Mouse (Mus musculus): ENCODE results near the gene Bri3bp. TPM values are rescaled to one million over a fixed set of nuclear protein-coding genes. Genes with fewer than 3 reads are reported as not detected.

Bri3bp gene
- polyA plus RNA-seq, 1 experiment = 30.2 TPM

GRCm38 (mm10) chr5:125467261-125467660 is 25.9 kb downstream of the Bri3bp start:
- H3K4me3 ChIP-seq (ENCODE audit: insufficient read depth, low read length) = no peak overlapping the region
- H3K27ac ChIP-seq (ENCODE audit: insufficient read depth, low read length) = no peak overlapping the region
- H3K4me1 ChIP-seq (ENCODE audit: control insufficient read depth, insufficient read depth, low read length) = no peaks in the 10 kb centered on the region
- TF ChIP-seq CTCF (IDR thresholded peaks at IDR 0.05; ENCODE audit: borderline replicate concordance, insufficient read depth, low read length) (no peak), POLR2A (IDR thresholded peaks at IDR 0.05; ENCODE audit: low read depth, low read length) (no peak)

- TF ChIP-seq POLR2A (IDR thresholded peaks at IDR 0.05; ENCODE audit: low read depth, low read length) (no peak), CTCF (IDR thresholded peaks at IDR 0.05; ENCODE audit: borderline replicate concordance, insufficient read depth, low read length) (no peak)
- Histone ChIP-seq H3K27ac (ENCODE audit: insufficient read depth, low read length) (no peak overlapping the region), H3K4me3 (ENCODE audit: insufficient read depth, low read length) (no peak overlapping the region)
Measured at GRCm38 (mm10) chr5:125470713-125471112, 29.3 kb downstream of the Bri3bp start.

DNA sequence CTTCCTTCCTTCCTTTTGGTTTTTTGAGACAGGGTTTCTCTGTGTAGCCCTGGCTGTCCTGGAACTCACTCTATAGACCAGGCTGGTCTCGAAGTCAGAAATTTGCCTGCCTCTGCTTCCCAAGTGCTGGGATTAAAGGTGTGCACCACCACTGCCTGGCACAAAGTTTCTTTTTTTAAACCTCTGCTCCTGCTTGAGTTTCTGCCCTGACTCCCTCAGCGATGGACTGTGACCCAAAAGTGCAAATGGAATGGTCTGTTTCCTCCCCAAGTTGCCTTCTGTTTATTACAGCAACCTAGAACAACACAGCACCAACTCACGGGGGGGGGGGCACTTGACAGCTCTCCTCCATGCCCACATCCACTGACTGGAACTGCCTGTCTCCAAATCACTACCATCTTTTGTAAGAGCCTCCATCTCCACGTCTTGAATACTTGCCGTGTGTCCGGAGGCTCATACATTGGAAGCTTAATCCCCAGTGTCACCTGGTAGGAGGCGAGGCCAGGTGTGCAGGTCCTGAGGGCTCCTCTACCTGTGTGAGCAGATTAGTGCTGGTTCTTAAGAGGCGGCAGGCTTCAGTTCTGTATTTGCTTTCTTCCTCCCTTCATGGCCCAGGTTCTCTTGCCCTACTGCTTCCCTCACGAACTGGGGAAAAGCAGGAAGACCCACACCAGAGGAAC is 31.6 kb downstream of the Bri3bp start:
- Histone ChIP-seq H3K4me1 (ENCODE audit: control insufficient read depth, insufficient read depth, low read length) (peaks cover 3% of the 10 kb centered on the region; the same call in 1 of the 2 replicates), H3K4me3 (ENCODE audit: insufficient read depth, low read length) (no peak overlapping the region), H3K27ac (ENCODE audit: insufficient read depth, low read length) (no peak overlapping the region)
- no peak for TF ChIP-seq CTCF (IDR thresholded peaks at IDR 0.05; ENCODE audit: borderline replicate concordance, insufficient read depth, low read length)
- no peak for TF ChIP-seq POLR2A (IDR thresholded peaks at IDR 0.05; ENCODE audit: low read depth, low read length)

More at GRCm38 (mm10) chr5:125470713-125471112, 29.3 kb downstream of the Bri3bp start:
- H3K4me1 ChIP-seq (ENCODE audit: control insufficient read depth, insufficient read depth, low read length) = no peaks in the 10 kb centered on the region

- Histone ChIP-seq H3K4me1 (ENCODE audit: control insufficient read depth, insufficient read depth, low read length) (peaks cover 7% of the 10 kb centered on the region), H3K27ac (ENCODE audit: insufficient read depth, low read length) (no peak overlapping the region), H3K4me3 (ENCODE audit: insufficient read depth, low read length) (peak overlapping the region; percentile 37)
- TF ChIP-seq POLR2A (IDR thresholded peaks at IDR 0.05; ENCODE audit: low read depth, low read length) (no peak), CTCF (IDR thresholded peaks at IDR 0.05; ENCODE audit: borderline replicate concordance, insufficient read depth, low read length) (no peak)
Measured at GRCm38 (mm10) chr5:125475030-125475429, 33.7 kb downstream of the Bri3bp start.

GRCm38 (mm10) chr5:125475601-125476285 is 34.4 kb downstream of the Bri3bp start, which contains the start of gene Aacs:
Gene Aacs, plus strand, starts transcription at chr5:125475814.
- Histone ChIP-seq H3K4me1 (ENCODE audit: control insufficient read depth, insufficient read depth, low read length) (peaks cover 7% of the 10 kb centered on the region), H3K27ac (ENCODE audit: insufficient read depth, low read length) (peak within 1 kb of the TSS; percentile 76), H3K4me3 (ENCODE audit: insufficient read depth, low read length) (peak within 1 kb of the TSS; percentile 81)
- TF ChIP-seq CTCF (IDR thresholded peaks at IDR 0.05; ENCODE audit: borderline replicate concordance, insufficient read depth, low read length) (no peak), POLR2A (IDR thresholded peaks at IDR 0.05; ENCODE audit: low read depth, low read length) (peak; percentile 99)

DNA sequence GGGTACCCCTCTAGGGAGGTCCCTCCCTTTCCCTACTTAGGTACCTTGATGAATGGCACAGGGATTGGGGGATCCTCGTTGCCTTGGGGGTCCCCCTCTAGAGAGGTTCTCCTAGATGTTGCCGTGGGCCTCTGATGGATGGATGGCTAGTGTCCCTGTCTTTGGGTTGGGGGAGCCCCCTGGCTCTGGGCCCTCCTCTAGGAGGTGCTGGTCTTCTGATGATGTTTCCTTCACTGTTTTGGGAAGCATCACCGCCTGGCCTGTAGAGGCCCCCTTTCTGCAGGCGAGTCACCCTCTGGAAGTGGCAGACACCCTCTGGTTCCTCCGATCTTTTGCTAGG is 34.9 kb downstream of the Bri3bp start:
- H3K27ac ChIP-seq (ENCODE audit: insufficient read depth, low read length) = peak overlapping the region; percentile 76
- H3K4me1 ChIP-seq (ENCODE audit: control insufficient read depth, insufficient read depth, low read length) = peaks cover 7% of the 10 kb centered on the region
- H3K4me3 ChIP-seq (ENCODE audit: insufficient read depth, low read length) = peak overlapping the region; percentile 81
- TF ChIP-seq POLR2A (IDR thresholded peaks at IDR 0.05; ENCODE audit: low read depth, low read length) = no peak
- TF ChIP-seq CTCF (IDR thresholded peaks at IDR 0.05; ENCODE audit: borderline replicate concordance, insufficient read depth, low read length) = no peak

- peak overlapping the region; percentile 81 for H3K4me3 ChIP-seq (ENCODE audit: insufficient read depth, low read length)
- TF ChIP-seq CTCF (IDR thresholded peaks at IDR 0.05; ENCODE audit: borderline replicate concordance, insufficient read depth, low read length) (no peak), POLR2A (IDR thresholded peaks at IDR 0.05; ENCODE audit: low read depth, low read length) (no peak)
- no peak overlapping the region; the same call in 1 of the 2 replicates for H3K27ac ChIP-seq (ENCODE audit: insufficient read depth, low read length)
- peaks cover 7% of the 10 kb centered on the region for H3K4me1 ChIP-seq (ENCODE audit: control insufficient read depth, insufficient read depth, low read length)
Measured at GRCm38 (mm10) chr5:125476799-125477198, 35.4 kb downstream of the Bri3bp start.

GRCm38 (mm10) chr5:125477533-125477932 is 36.2 kb downstream of the Bri3bp start:
- peaks cover 7% of the 10 kb centered on the region for H3K4me1 ChIP-seq (ENCODE audit: control insufficient read depth, insufficient read depth, low read length)
- H3K4me3 ChIP-seq (ENCODE audit: insufficient read depth, low read length) = peak overlapping the region; percentile 81
- TF ChIP-seq CTCF (IDR thresholded peaks at IDR 0.05; ENCODE audit: borderline replicate concordance, insufficient read depth, low read length) (no peak), POLR2A (IDR thresholded peaks at IDR 0.05; ENCODE audit: low read depth, low read length) (no peak)
- H3K27ac ChIP-seq (ENCODE audit: insufficient read depth, low read length) = no peak overlapping the region

- peaks cover 7% of the 10 kb centered on the region for H3K4me1 ChIP-seq (ENCODE audit: control insufficient read depth, insufficient read depth, low read length)
- no peak overlapping the region for H3K27ac ChIP-seq (ENCODE audit: insufficient read depth, low read length)
- no peak for TF ChIP-seq POLR2A (IDR thresholded peaks at IDR 0.05; ENCODE audit: low read depth, low read length)
- TF ChIP-seq CTCF (IDR thresholded peaks at IDR 0.05; ENCODE audit: borderline replicate concordance, insufficient read depth, low read length) = no peak
- peak overlapping the region; percentile 81 for H3K4me3 ChIP-seq (ENCODE audit: insufficient read depth, low read length)
Measured at GRCm38 (mm10) chr5:125478037-125478436, 36.7 kb downstream of the Bri3bp start.

DNA sequence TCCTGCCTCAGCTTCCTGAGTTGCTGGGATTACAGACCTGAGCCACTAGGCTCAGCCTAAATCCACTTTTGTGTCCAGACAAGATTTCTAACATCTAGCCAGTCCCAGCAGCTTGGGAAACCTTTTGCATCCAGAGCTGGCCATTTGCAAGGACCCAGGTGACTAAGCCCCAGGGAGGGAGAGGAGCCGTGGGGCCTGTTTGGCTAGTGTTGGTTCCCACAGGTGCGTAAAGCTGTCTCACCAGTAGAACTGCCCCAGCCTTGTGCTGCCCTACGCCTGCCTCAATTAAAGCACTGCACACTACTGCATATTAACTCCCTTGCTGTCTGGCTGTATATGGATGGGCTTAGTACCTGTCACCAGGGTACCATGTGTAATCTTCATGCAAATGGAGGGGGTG is 38.0 kb downstream of the Bri3bp start:
- TF ChIP-seq POLR2A (IDR thresholded peaks at IDR 0.05; ENCODE audit: low read depth, low read length) (no peak), CTCF (IDR thresholded peaks at IDR 0.05; ENCODE audit: borderline replicate concordance, insufficient read depth, low read length) (no peak)
- Histone ChIP-seq H3K27ac (ENCODE audit: insufficient read depth, low read length) (no peak overlapping the region), H3K4me1 (ENCODE audit: control insufficient read depth, insufficient read depth, low read length) (peaks cover 7% of the 10 kb centered on the region), H3K4me3 (ENCODE audit: insufficient read depth, low read length) (no peak overlapping the region)
